Mouse (Mus musculus) hindbrain, embryonic 11.5 days (tissue): ENCODE data around the gene Scgb1b29. TPM values are rescaled to one million over a fixed set of nuclear protein-coding genes. Genes with fewer than 3 reads are reported as not detected.
"Not testable (repeated sequence)": the region's sequence is repeated elsewhere in the genome, so short reads cannot be mapped to it uniquely, and the experiment has no call there.

Experiments
- ATAC-seq: fragments of 200-750 bp; cut with Nextera tagmentation; 2 replicates; pipeline ENCODE4 v1.8.0; 2017; ENCODE audit warnings: mild to moderate bottlenecking, moderate TSS enrichment, moderate library complexity; ENCODE audit not compliant: low FRiP score
- DNase-seq: peaks from one replicate; pipeline ENCODE4 v3.0.0-alpha.2; 2015; ENCODE audit warnings: low spot score
- H3K27ac ChIP-seq: fragments of 300-500 bp; sonication (generic); 2 replicates; pipeline ENCODE4 v1.5.1; 2014; ENCODE audit warnings: mild to moderate bottlenecking, low read depth, low read length
- H3K27me3 ChIP-seq: fragments of 300-500 bp; sonication (generic); 2 replicates; pipeline ENCODE4 v1.6.1; 2014; ENCODE audit warnings: mild to moderate bottlenecking, low read length, moderate library complexity, mixed read lengths; ENCODE audit not compliant: control insufficient read depth, insufficient read depth
- H3K36me3 ChIP-seq: fragments of 300-500 bp; sonication (generic); 2 replicates; pipeline ENCODE4 v1.6.1; 2014; ENCODE audit warnings: mild to moderate bottlenecking, low read length, moderate library complexity, mixed read lengths; ENCODE audit not compliant: control insufficient read depth, insufficient read depth
- H3K4me1 ChIP-seq: fragments of 300-500 bp; sonication (generic); replicated peaks from 2 replicates; pipeline ENCODE4 v1.6.1; 2014; ENCODE audit warnings: low read length, mixed read lengths; ENCODE audit not compliant: control insufficient read depth, insufficient read depth
- H3K4me2 ChIP-seq: fragments of 300-500 bp; sonication (generic); replicated peaks from 2 replicates; pipeline ENCODE4 v1.6.1; 2014; ENCODE audit warnings: mild to moderate bottlenecking, low read depth, low read length
- H3K4me3 ChIP-seq: fragments of 300-500 bp; sonication (generic); 2 replicates; pipeline ENCODE4 v1.5.1; 2014; ENCODE audit warnings: low read depth, low read length
- H3K9ac ChIP-seq: fragments of 300-500 bp; sonication (generic); 2 replicates; pipeline ENCODE4 v1.6.1; 2014; ENCODE audit warnings: low read depth, low read length
- H3K9me3 ChIP-seq: fragments of 300-500 bp; sonication (generic); 2 replicates; pipeline ENCODE4 v1.6.1; 2016; ENCODE audit warnings: low read length; ENCODE audit not compliant: control insufficient read depth
- WGBS: fragments of 180-500 bp; shearing (Covaris S2); extraction: QIAGEN DNeasy Blood & Tissue Kit; methylation state at CpG from one replicate; pipeline ENCODE4 v1.1.7; 2014; 5-methylcytosine and 5-hydroxymethylcytosine counted together
- polyA plus RNA-seq: library from polyadenylated mRNA; unstranded; fragments of >200 nt; fragmentation: Nextera tagmentation; extraction: Ambion mirVana; gene quantifications from 2 replicates; pipeline ENCODE4 v1.2.1, GENCODE M21; 2014

Gene Scgb1b29
- polyA plus RNA-seq: not detected in 2 replicates

- not testable (repeated sequence) for H3K9ac ChIP-seq, H3K27ac ChIP-seq, H3K36me3 ChIP-seq, H3K9me3 ChIP-seq, H3K4me3 ChIP-seq, H3K4me2 ChIP-seq, DNase-seq, ATAC-seq, H3K4me1 ChIP-seq, H3K27me3 ChIP-seq
- 91% methylated on average over 4 of the region's 5 CpGs for WGBS
Observed at GRCm38 (mm10) chr7:32441241-32441640, at the start of gene Scgb1b29. Gene Scgb1b29, plus strand, starts transcription at chr7:32441541.

- not testable (repeated sequence) for DNase-seq, H3K4me1 ChIP-seq, ATAC-seq, H3K27me3 ChIP-seq, H3K4me3 ChIP-seq, H3K27ac ChIP-seq, H3K9ac ChIP-seq, H3K36me3 ChIP-seq, H3K4me2 ChIP-seq, H3K9me3 ChIP-seq
- WGBS: 94% methylated on average over 10 of the region's 11 CpGs
Observed at GRCm38 (mm10) chr7:32428636-32429035, 12.7 kb upstream of the Scgb1b29 start.

Other genes starting within 250 kb of the Scgb1b29 start
- not detected in 2 replicates for gene Scgb2b11, start 230.4 kb upstream of the Scgb1b29 start, polyA plus RNA-seq
- gene Scgb1b11, start 218.7 kb upstream of the Scgb1b29 start, polyA plus RNA-seq: not detected in 2 replicates
- gene Scgb2b12, start 114.3 kb upstream of the Scgb1b29 start, polyA plus RNA-seq: not detected in 2 replicates
- gene Scgb1b12, start 107.4 kb upstream of the Scgb1b29 start, polyA plus RNA-seq: not detected in 2 replicates